Mouse (Mus musculus) ovary, postnatal 10 days (tissue): Measurements from ENCODE around the gene Lrmp.
"Not testable (repeated sequence)": the region's sequence is repeated elsewhere in the genome, so short reads cannot be mapped to it uniquely, and the experiment has no call there.

Source experiments
- DNase-seq: peaks from one replicate; pipeline ENCODE4 v3.0.0; 2022; ENCODE audit warnings: low spot score

The Lrmp gene

DNA sequence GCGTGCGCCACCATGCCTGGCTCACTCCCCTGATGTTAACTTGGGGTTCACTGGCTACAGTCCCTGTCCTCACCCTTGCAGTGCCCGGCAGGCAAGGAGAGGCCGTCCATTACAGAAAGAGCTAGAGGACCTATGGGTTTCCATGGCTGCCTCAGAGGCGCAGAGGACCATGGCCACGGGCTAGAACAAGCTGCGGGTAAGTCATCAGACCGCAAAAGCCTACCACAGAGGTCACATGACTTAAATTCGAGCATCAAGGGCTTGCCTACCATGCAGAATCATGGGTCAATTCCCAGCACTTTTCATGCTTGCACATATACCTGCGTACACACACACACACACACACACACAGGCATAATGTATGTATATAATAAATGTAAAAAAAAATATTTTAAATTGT lies 10.0 kb upstream of the Lrmp start:
- DNase-seq = no peak

DNA sequence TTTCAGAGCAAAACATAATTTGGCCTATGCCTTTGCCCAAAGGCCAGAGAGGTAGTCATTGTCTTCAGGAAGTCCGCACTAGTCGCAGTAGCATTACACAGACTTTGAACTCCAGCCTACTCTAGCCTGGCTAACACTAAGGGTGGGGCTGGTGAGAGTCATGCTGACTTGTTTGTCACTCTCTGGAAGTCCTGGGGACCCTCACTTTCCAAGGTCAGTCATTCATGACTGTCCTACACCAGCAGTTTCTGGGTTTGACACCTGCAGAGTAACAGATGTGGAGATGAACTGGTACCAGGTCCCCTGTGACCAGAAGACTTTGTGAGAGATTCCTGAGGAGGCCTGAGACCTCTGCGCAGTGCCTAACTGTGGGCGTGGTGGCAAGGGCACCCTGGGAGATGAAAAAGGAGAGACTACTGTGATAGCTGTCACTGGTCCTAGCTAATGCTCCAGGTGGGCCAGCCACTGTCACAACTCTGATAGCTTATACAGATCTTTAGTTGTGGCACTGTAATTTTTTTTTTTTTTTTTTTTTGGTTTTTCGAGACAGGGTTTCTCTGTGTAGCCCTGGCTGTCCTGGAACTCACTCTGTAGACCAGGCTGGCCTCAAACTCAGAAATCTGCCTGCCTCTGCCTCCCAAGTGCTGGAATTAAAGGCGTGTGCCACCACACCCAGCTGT lies 9.2 kb upstream of the Lrmp start:
- DNase-seq = no peak

DNA sequence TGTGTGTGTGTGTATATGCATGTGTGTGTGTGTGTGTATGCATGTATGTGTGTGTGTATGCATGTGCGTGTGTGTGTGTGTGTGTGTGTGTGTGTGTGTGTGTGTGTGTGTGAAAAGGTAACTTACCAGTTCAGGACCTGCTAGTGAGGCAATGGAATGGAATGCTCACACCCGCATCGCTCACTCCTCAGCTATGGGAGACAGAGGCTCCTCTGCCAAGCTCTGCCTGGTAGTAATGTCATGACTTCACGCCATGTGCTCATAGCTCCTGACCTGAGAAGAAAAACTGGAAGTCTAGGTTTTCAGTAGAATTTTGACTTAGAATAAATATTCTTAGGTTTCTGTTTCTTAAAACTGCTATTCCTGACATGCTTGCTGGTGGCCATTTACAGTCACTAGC lies 4.7 kb upstream of the Lrmp start:
- DNase-seq = no peak

DNA sequence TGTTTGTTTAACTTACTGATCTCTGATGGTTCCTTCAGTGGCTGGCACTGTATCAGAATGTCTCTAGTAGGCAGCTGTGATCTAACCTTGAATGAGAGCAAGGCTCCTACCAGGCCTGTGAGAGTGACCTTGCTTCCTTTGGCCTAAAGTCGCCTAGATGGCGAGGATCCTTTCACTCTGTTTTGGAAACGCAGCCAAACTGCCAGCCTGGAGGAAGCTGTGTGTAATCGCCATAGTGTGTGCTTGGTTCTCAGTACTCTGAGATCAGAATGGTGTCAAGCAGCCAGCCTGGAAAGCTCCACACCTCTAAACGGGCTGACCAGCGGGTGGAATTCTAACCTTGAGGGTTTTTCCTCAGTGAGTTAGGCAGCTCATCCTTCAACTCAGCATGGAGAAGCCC lies 2.6 kb upstream of the Lrmp start:
- no peak for DNase-seq

DNA sequence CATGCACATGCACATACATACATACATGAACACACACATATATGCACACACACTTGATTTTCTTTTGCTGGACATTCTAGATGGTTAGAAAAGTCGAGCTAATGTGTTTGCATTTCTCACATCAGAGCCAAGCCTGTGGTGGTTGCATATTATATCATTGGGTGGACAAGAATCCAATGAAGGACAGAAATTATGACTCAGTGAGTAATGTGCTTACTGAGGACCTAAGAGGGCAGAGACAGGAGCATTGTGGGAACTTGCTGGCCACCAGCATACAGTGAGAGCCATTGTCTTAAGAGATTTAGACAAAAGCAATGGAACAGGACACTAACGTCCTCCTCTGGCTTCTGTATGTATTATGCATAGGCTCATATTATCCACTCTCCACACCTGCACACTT lies 892 bp upstream of the Lrmp start:
- no peak for DNase-seq

DNA sequence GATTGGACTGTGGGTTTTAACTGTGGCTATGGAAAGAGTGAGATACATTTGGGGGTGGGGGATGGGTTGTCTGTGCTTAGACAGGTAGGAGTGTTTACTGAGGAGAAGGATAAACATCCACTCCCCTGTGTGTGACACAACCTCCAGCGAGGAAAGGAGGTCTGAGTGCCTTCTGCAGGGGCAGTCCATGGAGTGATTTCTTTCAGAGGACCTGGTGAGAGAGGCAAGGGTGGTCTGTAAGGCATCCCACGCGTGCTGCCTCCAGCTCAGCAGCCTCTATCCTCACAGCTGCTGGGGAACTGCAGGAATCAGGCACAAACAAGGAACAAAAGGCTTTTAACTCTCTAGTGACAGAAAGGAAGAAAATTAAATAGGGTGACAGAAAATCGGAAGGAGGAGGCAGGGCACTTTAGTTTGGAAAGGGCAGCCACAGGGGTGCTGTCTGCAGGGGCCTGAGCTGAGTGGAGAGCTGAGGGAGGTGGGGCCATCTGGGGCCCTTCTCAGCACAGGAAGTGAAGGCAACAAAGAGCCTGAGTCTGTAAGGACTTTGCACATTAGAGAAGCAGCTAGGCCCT lies 732 bp downstream of the Lrmp start:
- no peak for DNase-seq

DNA sequence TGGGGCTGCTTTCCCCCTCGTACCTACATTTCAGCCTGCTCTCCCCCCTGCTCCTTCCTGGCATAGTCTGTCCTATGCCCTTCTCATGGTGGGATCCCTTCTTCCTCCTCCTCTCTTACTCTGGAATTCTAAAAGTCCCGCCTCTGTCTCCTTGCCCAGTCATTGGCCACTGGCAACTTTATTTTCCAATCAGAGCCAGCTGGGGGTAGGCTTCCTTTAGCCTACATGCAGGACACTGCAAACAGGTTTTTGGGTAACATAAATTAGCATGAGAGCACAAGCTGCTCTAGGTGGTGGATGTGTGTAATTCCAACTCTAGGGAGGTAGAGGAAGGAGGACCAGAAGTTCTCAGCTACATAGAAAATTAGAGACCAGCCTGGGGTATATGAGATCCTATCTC lies 4.6 kb downstream of the Lrmp start:
- no peak for DNase-seq

DNA sequence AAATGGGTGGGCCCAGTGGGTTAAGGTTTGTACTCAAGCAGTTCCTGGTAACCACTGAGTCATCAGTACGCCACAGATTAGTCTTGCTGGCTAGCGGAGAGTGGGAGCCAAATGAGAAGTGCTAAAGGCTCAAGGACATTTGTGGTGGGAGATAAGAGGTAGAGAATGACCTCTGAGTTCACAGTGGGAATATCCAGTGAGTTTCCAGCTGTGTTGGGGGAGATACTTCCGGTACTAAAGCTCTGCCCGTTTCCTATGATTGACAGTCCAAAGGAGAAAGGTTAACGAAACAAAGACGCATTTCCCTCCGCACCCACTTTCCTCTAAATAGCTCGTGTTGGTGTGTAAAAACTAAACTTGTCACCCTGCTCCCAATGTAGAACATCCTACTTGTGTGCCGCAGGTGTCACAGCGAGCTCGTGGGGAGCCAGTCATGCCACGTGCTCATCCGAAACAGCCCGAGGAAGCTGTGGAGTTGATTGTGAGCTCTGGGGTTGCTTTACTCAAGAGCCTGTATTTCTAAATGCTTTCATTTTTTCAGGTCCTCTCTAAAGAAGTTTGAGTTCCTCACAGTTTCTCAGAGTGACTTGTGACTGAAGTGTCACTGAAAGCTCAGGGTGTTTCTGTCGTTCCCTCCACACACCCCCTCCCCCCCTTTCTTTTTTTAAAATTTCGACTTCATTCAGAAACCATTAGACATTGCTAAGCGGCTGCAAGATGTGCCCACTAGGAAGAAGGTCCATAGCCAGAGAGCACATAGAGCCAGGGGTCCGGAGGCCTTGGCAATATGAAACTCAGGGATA lies 5.5 kb downstream of the Lrmp start:
- DNase-seq = no peak

DNA sequence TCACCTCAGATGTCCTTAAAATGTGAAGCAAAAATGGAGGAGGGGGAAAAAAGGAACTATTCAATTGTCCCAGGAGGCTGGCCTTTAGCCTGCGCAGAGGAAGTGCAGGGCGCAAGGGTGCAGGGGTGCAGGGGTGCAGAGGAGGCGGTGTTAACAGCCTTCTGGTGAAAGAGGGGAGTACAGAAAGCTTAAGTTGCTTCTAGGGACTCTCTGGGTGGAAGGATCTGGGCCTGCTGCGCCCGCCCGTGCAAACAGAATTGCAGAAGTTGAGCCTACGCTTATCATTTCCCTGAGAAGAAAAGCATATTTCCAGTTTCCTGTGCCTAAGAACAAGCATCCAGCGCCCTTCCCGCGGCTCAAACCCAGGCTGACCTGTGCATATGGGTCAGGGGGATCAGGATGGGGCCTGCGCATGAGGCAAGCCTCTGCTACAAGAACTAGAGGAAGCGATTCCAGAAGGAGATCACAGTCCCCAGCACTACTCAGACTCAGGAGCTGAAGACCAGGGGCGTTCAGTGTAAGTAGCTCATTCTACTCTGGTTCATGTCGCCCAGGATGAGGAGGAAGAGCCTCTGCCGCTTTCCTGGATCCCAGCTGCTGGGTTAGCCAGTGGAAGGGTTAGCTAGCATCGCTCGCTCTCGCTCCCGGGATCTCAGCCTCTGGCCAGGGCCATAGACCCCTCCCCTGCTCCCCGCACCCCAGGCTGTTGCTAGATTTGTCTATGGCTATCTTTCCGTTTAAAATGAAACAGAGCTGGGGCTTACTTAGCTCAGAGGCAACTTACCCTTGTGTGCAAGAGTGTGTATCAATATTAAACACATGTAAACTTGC lies 6.4 kb downstream of the Lrmp start:
- DNase-seq = no peak

DNA sequence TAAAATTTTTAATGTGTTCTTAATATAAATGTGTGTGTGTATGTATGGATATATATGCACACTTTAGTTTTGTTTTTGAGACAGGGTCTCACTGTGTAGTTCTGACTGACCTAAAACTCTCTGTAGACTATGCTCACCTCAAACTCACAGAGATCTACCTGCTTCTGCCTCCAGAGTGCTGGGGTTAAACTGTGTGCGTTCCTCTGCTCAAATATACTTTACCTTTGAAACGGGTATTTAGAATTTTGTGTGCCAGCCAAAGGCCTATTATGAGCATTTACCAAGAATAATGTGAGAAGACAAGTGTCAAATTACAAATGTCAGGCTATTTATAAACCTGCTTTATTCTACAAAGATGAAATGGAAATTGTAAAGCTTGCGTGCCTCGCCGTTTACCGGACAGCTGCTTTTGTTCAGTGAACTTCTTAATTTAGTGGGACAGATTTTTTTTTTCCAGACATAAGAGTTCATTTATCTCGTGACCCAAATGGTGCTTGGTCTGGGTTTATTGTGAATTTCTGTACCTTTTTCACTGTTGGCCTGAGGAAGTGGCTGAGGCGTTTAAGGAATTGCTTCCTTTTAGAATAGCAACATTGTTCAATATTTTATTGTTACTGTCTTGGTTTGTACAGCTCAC lies 7.1 kb downstream of the Lrmp start:
- no peak for DNase-seq

DNA sequence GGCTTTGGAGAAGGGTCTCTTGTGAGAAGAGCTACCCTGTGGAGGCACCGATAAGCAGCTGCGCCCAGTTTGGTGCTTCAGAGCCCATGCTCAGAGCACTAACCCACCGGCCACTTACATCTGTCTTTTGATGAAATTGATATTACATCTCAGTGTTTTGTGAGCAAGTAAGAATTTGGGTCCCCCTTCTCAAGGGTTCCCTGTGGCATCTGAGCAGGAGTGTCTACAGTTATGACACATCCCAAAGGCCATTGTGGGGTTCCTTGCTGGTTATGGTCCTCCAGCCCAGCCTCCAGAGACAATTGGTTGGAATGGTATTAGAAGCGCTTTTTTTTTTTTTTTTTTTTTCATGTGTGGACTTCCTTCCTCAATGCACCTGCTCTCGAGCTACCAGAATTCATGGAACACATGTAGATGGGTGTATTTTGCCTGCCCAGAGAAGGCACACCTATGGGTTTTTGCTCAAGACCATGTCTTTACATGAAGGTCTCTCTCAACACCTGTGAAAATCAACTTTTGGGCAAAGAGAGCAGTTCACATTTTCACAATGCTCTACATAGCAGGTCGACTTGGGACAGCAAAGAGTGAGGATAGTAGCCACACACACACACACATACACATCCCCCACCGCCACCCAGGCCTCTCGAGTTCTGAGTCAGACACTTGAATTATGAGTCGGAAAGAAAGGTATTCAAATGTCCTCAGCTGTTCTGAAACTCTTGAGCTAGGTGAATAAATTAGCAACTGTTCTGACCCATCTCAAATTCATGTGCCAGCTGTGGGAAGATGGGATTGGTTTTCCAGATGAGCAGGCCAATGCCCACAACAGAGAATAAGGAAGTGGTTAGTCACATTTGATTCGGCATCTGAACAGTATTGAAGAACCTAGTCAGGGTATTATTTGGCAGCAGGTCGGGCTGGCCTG lies 7.9 kb downstream of the Lrmp start:
- DNase-seq = no peak

DNA sequence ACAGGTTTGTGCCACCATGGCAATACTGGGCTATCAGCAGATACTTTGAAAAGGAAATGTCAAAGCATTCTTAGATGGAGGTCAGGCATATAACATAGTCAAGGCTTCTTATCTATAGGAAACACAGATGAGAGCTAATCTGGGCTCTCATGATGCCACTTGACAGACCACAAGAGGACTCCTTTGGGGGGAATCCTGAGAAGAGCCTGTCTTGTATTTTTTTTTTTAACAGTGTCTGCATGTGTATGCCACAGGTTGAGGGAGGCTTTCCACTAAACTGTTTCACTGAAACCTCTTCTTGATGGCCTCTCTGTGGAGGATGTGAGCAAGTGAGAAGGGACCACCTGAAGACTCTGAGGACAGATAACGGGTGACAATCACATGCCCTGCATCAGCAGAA lies 9.2 kb downstream of the Lrmp start:
- no peak for DNase-seq

DNA sequence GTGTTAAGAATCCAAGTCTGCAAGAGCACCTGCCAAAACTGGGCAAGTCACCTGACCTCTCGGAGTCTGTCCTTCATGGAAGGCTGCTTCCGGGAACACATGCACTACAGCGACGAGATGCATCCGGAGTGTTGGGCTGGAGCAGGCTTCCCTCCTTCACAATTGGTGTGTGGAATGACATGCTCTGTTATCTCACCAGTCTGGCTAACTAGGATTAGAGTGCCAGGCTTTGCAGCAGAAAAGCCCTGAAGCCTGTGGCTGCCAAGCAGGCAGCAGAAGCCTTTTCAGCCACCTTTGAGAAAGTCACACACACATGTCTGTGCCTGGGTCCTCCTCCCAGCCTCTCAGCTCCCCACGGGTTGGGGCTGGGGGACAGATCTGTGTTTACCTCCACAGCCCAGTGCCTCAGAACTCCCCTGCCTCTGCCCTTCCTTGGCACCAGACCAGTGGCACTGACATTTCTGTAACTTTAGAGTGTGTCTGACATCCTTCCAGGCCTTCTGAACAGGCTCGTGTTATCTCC lies 10.2 kb downstream of the Lrmp start:
- no peak for DNase-seq

DNA sequence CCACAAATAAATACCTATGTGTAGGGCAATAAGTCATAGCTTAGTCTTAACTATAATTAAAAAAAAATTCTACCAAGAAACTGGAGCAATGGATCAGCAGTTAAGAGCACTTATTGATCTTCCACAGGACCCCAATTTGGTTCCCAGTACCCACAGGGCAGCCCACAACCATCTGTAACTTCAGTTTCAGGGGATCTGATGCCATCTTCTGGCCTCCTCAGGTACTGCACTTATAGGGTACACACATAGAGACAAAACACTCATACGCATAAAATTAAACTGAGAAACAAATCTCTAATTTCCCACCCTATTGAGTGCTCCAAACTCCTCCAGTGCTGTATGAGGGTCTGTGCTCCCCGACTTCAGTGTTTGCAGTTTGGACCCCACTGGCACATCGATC lies 12.2 kb downstream of the Lrmp start:
- DNase-seq = no peak

DNA sequence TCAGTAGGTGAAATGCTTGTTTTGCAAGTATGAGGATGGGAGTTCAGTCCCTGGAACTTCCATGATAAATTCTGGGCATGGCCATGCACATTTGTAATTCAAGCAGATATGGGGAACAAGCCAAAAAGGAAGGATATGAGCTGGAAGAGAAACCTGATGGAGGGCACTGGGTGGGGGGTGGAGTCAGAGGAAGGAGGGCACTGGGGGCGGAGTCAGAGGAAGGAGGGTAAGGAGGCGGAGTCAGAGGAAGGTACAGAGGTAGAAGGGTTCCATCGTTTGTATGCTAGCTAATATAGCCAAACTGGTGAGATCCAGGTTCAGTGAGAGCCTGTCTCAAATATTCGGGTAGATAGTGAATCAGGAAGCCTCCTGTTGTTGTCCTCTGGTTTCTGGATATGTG lies 14.1 kb downstream of the Lrmp start:
- DNase-seq = no peak

DNA sequence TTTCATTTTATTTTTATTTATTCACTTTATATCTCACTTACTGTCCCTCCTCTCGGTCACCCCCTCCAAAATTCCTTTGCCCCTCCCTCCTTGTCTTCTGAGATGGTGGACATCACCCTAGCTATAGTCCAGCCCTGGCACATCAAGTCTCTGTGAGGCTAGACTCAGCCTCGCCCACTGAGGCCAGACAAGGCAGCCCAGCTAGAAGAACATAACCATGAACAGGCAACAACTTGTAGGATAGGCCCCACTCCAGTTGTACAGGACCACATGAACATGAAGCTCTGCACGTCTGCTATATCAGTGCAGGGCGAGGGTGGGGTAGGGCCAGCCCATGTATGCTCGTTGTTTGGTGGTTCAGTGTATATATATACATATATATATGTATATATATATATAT lies 16.5 kb downstream of the Lrmp start:
- DNase-seq = no peak

DNA sequence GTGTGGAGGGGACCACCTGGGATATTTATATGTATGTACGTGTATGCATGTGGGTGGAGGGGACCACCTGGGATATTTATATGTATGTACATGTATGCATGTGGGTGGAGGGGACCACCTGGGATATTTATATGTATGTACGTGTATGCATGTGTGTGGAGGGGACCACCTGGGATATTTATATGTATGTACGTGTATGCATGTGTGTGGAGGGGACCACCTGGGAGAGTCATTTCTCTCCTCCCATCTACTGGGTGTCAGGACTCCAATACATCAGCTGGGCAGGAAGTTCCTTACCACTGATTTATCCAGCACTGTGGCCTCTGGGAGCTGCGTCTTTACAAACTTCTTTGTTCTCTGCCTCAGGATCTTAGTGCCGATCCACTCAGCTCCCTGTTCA lies 17.5 kb downstream of the Lrmp start:
- not testable (repeated sequence) for DNase-seq

DNA sequence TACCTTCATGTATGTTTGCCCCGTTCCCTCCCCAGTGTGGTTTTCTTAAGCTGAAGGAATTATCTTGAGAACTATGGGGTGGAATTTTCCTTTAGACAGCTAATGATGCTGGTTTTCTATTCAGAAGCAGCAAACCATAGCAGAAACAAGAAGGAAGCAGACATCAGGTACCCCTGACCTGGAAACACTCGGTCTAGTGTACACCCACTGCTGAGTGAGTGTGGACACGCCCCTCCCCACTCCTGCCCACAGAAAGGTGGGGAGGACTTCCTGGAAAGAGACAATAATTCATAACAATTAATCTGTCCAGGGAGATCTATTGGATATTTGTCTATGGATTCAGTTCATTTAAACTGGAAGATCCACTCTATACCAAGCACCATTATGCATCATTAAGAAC lies 19.8 kb downstream of the Lrmp start:
- DNase-seq = no peak

DNA sequence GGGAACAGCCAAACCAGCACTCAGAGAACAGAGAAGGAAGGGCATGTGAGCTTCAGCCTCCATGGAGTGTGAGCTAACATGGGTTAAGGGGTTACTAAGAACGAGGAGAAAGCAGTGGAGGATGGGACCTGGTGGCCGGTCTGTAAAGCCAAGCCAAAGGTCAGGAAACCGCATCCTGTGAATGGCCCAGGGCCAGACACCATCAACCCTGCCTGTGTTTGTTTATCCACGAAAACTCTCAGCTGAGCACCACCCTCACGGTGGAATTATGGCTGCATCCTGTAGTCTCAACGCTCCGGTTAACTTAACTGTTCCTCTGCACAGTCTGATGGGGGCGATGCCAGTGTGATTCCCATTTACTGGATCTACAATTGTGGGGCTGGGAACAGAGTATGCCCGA lies 20.4 kb downstream of the Lrmp start:
- DNase-seq = no peak

DNA sequence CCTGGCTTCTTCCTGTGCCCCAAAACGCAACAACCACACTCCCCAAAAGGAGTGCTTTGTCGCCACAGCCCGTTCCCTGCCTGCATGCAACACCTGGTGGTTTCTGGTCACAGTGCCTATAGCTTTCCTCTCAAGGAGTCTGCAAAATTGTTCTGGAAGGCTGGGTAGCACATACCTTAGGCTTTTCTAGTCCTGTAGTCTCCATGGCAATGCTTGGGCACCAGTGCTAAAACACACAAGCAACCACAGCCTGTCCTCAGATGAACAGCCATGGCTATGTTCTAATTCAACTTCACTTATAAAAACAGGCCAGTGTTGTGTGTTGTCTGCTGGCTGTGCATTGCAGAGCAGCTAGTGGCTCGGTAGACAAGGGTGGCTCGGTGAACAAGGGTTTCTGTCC lies 21.4 kb downstream of the Lrmp start:
- DNase-seq = no peak

DNA sequence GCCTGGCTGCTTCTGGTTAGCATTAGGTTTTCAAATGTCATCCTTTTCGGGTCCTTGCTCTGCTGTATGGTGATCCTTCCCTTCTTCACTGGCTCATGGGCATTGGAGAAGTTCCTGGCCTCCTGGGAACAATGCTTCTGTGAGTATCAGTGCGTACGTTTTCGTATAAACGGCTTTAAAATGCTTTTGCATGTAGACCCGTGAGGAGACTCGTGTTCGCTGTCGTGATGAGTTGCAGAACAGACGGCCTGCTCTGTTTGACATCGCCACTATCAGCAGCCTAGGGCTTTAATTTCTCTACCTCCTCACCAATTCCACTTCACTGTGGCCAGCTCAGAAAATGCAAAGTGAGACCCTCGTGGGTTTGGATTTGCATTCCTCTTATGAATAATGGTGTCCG lies 23.8 kb downstream of the Lrmp start:
- DNase-seq = no peak
